Mouse (Mus musculus) right cerebral cortex, postnatal 10 days (tissue): ENCODE data around the gene Nrip1.
A peak's percentile ranks its signal among the peaks of the same experiment; 100 is the strongest.

Experiments used
- DNase-seq, 2 experiments: peaks; one replicate each; pipeline ENCODE4 v3.0.0; 2021; ENCODE audit warnings: low spot score in 2 of 2

Gene Nrip1

GRCm38 (mm10) chr16:76347719-76348421, 25.8 kb downstream of the Nrip1 start:
- no peak for DNase-seq

GRCm38 (mm10) chr16:76346371-76346770, 27.3 kb downstream of the Nrip1 start:
- DNase-seq: no peak

- DNase-seq: no peak
Measured at GRCm38 (mm10) chr16:76344761-76345368, 28.8 kb downstream of the Nrip1 start.

GRCm38 (mm10) chr16:76344030-76344429, 29.6 kb downstream of the Nrip1 start:
- DNase-seq: no peak

- no peak for DNase-seq
Measured at GRCm38 (mm10) chr16:76341636-76342035, 32.0 kb downstream of the Nrip1 start.

- peak in 1 of 2 experiments; percentile 15 for DNase-seq
Measured at GRCm38 (mm10) chr16:76339256-76339655, 34.4 kb downstream of the Nrip1 start.

- DNase-seq: peak in 1 of 2 experiments; percentile 2
Measured at GRCm38 (mm10) chr16:76337351-76337750, 36.3 kb downstream of the Nrip1 start.

GRCm38 (mm10) chr16:76336932-76337331, 36.7 kb downstream of the Nrip1 start:
- DNase-seq: peak in 1 of 2 experiments; percentile 9

GRCm38 (mm10) chr16:76335913-76336312, 37.7 kb downstream of the Nrip1 start:
- DNase-seq: no peak

GRCm38 (mm10) chr16:76332127-76332526, 41.5 kb downstream of the Nrip1 start:
- peak in 1 of 2 experiments; percentile 3 for DNase-seq

GRCm38 (mm10) chr16:76331231-76331630, 42.4 kb downstream of the Nrip1 start:
- peak in 1 of 2 experiments; percentile 5 for DNase-seq

- peak in 1 of 2 experiments; percentile 3 for DNase-seq
Measured at GRCm38 (mm10) chr16:76325315-76325710, 48.3 kb downstream of the Nrip1 start.

- peak in 1 of 2 experiments; percentile 8 for DNase-seq
Measured at GRCm38 (mm10) chr16:76324411-76325314, 49.0 kb downstream of the Nrip1 start.

- DNase-seq: peak in 1 of 2 experiments; percentile 13
Measured at GRCm38 (mm10) chr16:76323594-76324307, 49.9 kb downstream of the Nrip1 start.

GRCm38 (mm10) chr16:76323141-76323540, 50.5 kb downstream of the Nrip1 start:
- peak in 1 of 2 experiments; percentile 3 for DNase-seq

- peak in 1 of 2 experiments; percentile 25 for DNase-seq
Measured at GRCm38 (mm10) chr16:76321527-76322165, 52.0 kb downstream of the Nrip1 start.

GRCm38 (mm10) chr16:76320118-76320473, 53.5 kb downstream of the Nrip1 start:
- DNase-seq: no peak

GRCm38 (mm10) chr16:76319364-76320117, 54.1 kb downstream of the Nrip1 start:
- DNase-seq: peak in 1 of 2 experiments; percentile 29

- DNase-seq: peak in 1 of 2 experiments; percentile 18
Measured at GRCm38 (mm10) chr16:76318331-76318922, 55.2 kb downstream of the Nrip1 start.
